Mouse (Mus musculus) cerebellum, adult 2 months (tissue): ENCODE measurements at regions not wholly inside any gene's neighbourhood (a gene's known extent, or its start where the extent isn't known, plus 50 kb on each side); places are given as distances from the start of the nearest gene placed in this dataset.

ENCODE experiments used
- CTCF ChIP-seq: fragments of 200-500 bp; IDR thresholded peaks from 2 replicates; pipeline ENCODE4 v1.5.1; 2011; ENCODE audit warnings: low read depth, mild to moderate bottlenecking, control low read depth, low read length, moderate library complexity, borderline replicate concordance; ENCODE audit not compliant: insufficient read depth
- POLR2A ChIP-seq: fragments of 200-500 bp; IDR thresholded peaks from 2 replicates; pipeline ENCODE4 v1.6.1; 2011; ENCODE audit warnings: low read length, control low read depth, borderline replicate concordance; ENCODE audit not compliant: insufficient read depth

DNA sequence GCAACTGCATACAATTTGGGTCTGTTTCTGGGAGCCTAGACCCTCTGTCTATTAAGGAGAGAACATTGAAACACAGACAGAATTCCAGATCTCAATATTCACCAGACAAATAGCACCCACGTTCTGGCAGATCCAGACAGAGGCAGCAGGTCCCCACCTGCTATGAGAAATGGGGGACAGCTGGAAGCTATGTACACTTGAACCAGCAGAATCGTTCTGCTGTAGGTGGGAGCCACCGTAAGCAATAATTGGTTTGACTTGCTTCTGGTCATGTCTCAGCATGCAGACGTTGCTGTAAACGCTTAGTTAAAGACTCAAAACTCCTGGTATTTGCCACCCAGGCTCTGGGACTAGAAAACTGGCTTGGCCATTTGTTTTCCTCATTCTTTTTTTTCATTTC is 122.2 kb upstream of the Xylt1 start:
- no peak for TF ChIP-seq POLR2A
- no peak for TF ChIP-seq CTCF
